Mouse (Mus musculus) limb, embryonic 11.5 days (tissue): ENCODE results near the gene Sh2b1. TPM values are rescaled to one million over a fixed set of nuclear protein-coding genes. Genes with fewer than 3 reads are reported as not detected.

Experiments used
- polyA plus RNA-seq: library from polyadenylated mRNA; unstranded; fragments of >200 nt; fragmentation: Nextera tagmentation; extraction: Ambion mirVana; gene quantifications from 2 replicates; pipeline ENCODE4 v1.2.1, GENCODE M21; 2014

The Sh2b1 gene
- polyA plus RNA-seq, 1 experiment from 2014 or later: 50.7 TPM

Other genes with a start within 250 kb of the Sh2b1 start
- 111 and 117 TPM in 2 replicates for gene Sbk1, start 202.8 kb downstream of the Sh2b1 start, polyA plus RNA-seq
- 2.2 and 3.2 TPM in 2 replicates for gene Lat, start 105.9 kb downstream of the Sh2b1 start, polyA plus RNA-seq
- 41.7 and 46.5 TPM in 2 replicates for gene Spns1, start 98.0 kb downstream of the Sh2b1 start, polyA plus RNA-seq
- gene Nfatc2ip, start 78.7 kb downstream of the Sh2b1 start, polyA plus RNA-seq: 2.8 and 3.6 TPM in 2 replicates
- 0.41 TPM in 1 of 2 replicates, not detected in the other for gene Cd19, start 60.5 kb downstream of the Sh2b1 start, polyA plus RNA-seq
- gene Rabep2, start 46.7 kb downstream of the Sh2b1 start, polyA plus RNA-seq: 25.8 and 28.1 TPM in 2 replicates
- 16.0 and 18.8 TPM in 2 replicates for gene Atp2a1, start 12.3 kb downstream of the Sh2b1 start, polyA plus RNA-seq
- 165 and 170 TPM in 2 replicates for gene Tufm, start 11.9 kb upstream of the Sh2b1 start, polyA plus RNA-seq
- gene Atxn2l, start 28.0 kb upstream of the Sh2b1 start, polyA plus RNA-seq: 62.0 and 66.3 TPM in 2 replicates
- 195 and 204 TPM in 2 replicates for gene Eif3c, start 91.0 kb upstream of the Sh2b1 start, polyA plus RNA-seq
- gene Apobr, start 109.5 kb upstream of the Sh2b1 start, polyA plus RNA-seq: 0.34 and 0.61 TPM in 2 replicates
- gene Cln3, start 110.4 kb upstream of the Sh2b1 start, polyA plus RNA-seq: 27.9 and 33.6 TPM in 2 replicates
- not detected in 2 replicates for gene Il27, start 119.5 kb upstream of the Sh2b1 start, polyA plus RNA-seq
- 0.31 and 1.3 TPM in 2 replicates for gene Nupr1, start 155.4 kb upstream of the Sh2b1 start, polyA plus RNA-seq
- gene Sgf29, start 173.9 kb upstream of the Sh2b1 start, polyA plus RNA-seq: 61.9 and 65.6 TPM in 2 replicates
- gene Sult1a1, start 201.0 kb upstream of the Sh2b1 start, polyA plus RNA-seq: 0.23 and 0.47 TPM in 2 replicates
- gene Bola2, start 220.0 kb upstream of the Sh2b1 start, polyA plus RNA-seq: 152 and 160 TPM in 2 replicates
- gene Slx1b, start 220.4 kb upstream of the Sh2b1 start, polyA plus RNA-seq: 8.8 and 9.3 TPM in 2 replicates
- 35.9 and 37.7 TPM in 2 replicates for gene Coro1a, start 232.4 kb upstream of the Sh2b1 start, polyA plus RNA-seq